Mouse (Mus musculus): ENCODE measurements around the gene Rsl24d1. TPM values are rescaled to one million over a fixed set of nuclear protein-coding genes. Genes with fewer than 3 reads are reported as not detected.

The Rsl24d1 gene
- polyA plus RNA-seq, 1 experiment: not detected

- 52% methylated on average over 7 of the region's 7 CpGs for WGBS
- Histone ChIP-seq H3K4me3 (ENCODE audit: insufficient read depth, low read depth, low read length) (no peak overlapping the region), H3K4me1 (ENCODE audit: control insufficient read depth, insufficient read depth, low read length) (peaks cover 10% of the 10 kb centered on the region), H3K27ac (ENCODE audit: insufficient read depth, low read depth, low read length) (no peak overlapping the region)
- TF ChIP-seq POLR2A (IDR thresholded peaks at IDR 0.05; ENCODE audit: insufficient read depth, low read depth, low read length) (no peak), CTCF (IDR thresholded peaks at IDR 0.05; ENCODE audit: insufficient read depth, low read depth, low read length) (no peak)
These were observed 33.4 kb upstream of the Rsl24d1 start for GRCm38 (mm10) chr9:73079801-73080325.

- Histone ChIP-seq H3K27ac (ENCODE audit: insufficient read depth, low read depth, low read length) (no peak overlapping the region), H3K4me1 (ENCODE audit: control insufficient read depth, insufficient read depth, low read length) (peaks cover 10% of the 10 kb centered on the region), H3K4me3 (ENCODE audit: insufficient read depth, low read depth, low read length) (no peak overlapping the region)
- TF ChIP-seq POLR2A (IDR thresholded peaks at IDR 0.05; ENCODE audit: insufficient read depth, low read depth, low read length): no peak
- TF ChIP-seq CTCF (IDR thresholded peaks at IDR 0.05; ENCODE audit: insufficient read depth, low read depth, low read length): no peak
- WGBS: 69% methylated on average over 8 of the region's 8 CpGs
These were observed 30.8 kb upstream of the Rsl24d1 start for GRCm38 (mm10) chr9:73082291-73083000.

- Histone ChIP-seq H3K4me1 (ENCODE audit: control insufficient read depth, insufficient read depth, low read length) (peaks cover 10% of the 10 kb centered on the region), H3K27ac (ENCODE audit: insufficient read depth, low read depth, low read length) (no peak overlapping the region), H3K4me3 (ENCODE audit: insufficient read depth, low read depth, low read length) (no peak overlapping the region)
- no peak for TF ChIP-seq POLR2A (IDR thresholded peaks at IDR 0.05; ENCODE audit: insufficient read depth, low read depth, low read length)
- no peak for TF ChIP-seq CTCF (IDR thresholded peaks at IDR 0.05; ENCODE audit: insufficient read depth, low read depth, low read length)
- WGBS: 81% methylated on average over 6 of the region's 6 CpGs
These were observed 29.3 kb upstream of the Rsl24d1 start for GRCm38 (mm10) chr9:73083956-73084355.

GRCm38 (mm10) chr9:73085845-73086244 is 27.4 kb upstream of the Rsl24d1 start:
- no peak overlapping the region for H3K27ac ChIP-seq (ENCODE audit: insufficient read depth, low read depth, low read length)
- H3K4me1 ChIP-seq (ENCODE audit: control insufficient read depth, insufficient read depth, low read length): peaks cover 8% of the 10 kb centered on the region
- H3K4me3 ChIP-seq (ENCODE audit: insufficient read depth, low read depth, low read length): no peak overlapping the region
- no peak for TF ChIP-seq CTCF (IDR thresholded peaks at IDR 0.05; ENCODE audit: insufficient read depth, low read depth, low read length)
- no peak for TF ChIP-seq POLR2A (IDR thresholded peaks at IDR 0.05; ENCODE audit: insufficient read depth, low read depth, low read length)
- 89% methylated on average over 6 of the region's 6 CpGs for WGBS

DNA sequence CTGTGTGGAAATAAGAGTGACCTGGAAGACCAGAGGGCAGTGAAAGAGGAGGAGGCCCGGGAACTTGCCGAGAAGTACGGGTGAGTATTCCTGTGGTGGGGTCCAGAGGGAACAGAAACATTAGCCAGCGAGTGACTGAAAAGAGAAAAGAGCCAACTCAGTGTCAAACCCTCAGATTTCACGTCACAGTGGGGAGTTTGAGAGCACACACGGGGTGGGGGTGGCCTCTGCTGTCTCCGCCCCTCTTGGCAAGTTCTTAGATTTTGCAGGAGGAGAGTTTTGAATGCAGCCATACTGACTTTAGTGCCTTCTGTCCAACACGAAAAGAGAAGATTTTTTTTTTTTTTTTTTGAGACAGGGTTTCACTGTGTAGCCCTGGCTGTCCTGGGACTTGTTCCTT is 26.1 kb upstream of the Rsl24d1 start:
- Histone ChIP-seq H3K4me1 (ENCODE audit: control insufficient read depth, insufficient read depth, low read length) (peaks cover 8% of the 10 kb centered on the region), H3K27ac (ENCODE audit: insufficient read depth, low read depth, low read length) (no peak overlapping the region), H3K4me3 (ENCODE audit: insufficient read depth, low read depth, low read length) (no peak overlapping the region)
- TF ChIP-seq POLR2A (IDR thresholded peaks at IDR 0.05; ENCODE audit: insufficient read depth, low read depth, low read length) (no peak), CTCF (IDR thresholded peaks at IDR 0.05; ENCODE audit: insufficient read depth, low read depth, low read length) (no peak)
- 62% methylated on average over 8 of the region's 8 CpGs for WGBS

DNA sequence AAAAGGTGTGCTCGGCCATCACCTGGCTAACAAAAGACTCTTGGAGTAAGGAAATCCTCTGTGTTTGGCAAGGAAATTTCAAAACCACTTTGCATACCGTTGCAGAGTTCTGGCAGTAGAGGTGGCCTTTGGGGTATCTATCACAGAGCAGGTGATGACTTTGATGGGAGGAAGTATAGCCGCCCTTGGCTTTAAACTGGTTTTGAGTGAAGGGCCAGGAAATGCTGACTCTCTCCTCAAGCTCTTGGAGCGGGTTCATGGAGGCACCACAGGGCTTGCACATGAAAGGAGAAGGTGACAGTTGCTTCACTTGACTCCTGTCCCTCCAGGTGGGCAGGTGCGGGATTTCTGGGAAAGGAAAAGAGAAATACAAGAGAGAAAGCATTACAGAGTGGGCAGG is 25.6 kb upstream of the Rsl24d1 start:
- H3K4me3 ChIP-seq (ENCODE audit: insufficient read depth, low read depth, low read length): no peak overlapping the region
- TF ChIP-seq CTCF (IDR thresholded peaks at IDR 0.05; ENCODE audit: insufficient read depth, low read depth, low read length) (no peak), POLR2A (IDR thresholded peaks at IDR 0.05; ENCODE audit: insufficient read depth, low read depth, low read length) (no peak)
- H3K27ac ChIP-seq (ENCODE audit: insufficient read depth, low read depth, low read length): no peak overlapping the region
- 80% methylated on average over 5 of the region's 5 CpGs for WGBS
- peaks cover 4% of the 10 kb centered on the region for H3K4me1 ChIP-seq (ENCODE audit: control insufficient read depth, insufficient read depth, low read length)

DNA sequence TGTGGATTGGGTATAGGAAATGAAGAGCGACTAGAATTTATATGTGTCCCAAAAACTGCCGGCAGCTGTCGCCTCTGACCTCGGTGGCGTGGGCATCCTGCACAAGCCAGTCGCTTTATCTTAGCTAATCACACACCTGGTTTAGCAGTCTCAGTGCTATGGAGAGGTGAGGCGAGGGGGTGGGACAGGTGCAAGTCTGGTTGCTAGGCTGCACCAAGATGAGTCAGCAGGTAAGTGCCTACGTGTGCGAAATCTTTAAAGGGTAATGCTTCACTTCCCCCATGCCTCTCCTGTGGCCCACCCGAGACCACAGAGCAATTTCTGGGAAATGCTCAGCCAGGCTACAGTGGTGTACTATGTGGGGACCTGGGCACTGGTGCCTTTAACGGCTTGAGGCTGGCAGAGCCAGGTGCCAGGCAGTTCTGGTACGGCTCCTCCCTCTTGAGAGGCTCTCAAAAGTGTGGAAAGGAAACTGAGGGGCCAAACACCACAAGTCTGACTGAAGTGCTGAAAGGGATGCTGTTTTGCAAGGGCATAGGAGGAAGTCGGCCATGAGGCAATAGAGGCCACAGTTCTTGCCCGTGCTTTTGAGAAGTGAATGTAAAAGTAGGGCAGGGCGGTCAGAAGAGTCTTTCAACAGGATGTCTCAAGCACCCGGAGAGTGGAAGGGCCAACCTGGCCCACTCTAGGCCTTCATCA is 23.9 kb upstream of the Rsl24d1 start:
- TF ChIP-seq POLR2A (IDR thresholded peaks at IDR 0.05; ENCODE audit: insufficient read depth, low read depth, low read length) (no peak), CTCF (IDR thresholded peaks at IDR 0.05; ENCODE audit: insufficient read depth, low read depth, low read length) (no peak)
- H3K27ac ChIP-seq (ENCODE audit: insufficient read depth, low read depth, low read length): no peak overlapping the region
- H3K4me1 ChIP-seq (ENCODE audit: control insufficient read depth, insufficient read depth, low read length): no peaks in the 10 kb centered on the region
- 80% methylated on average over 16 of the region's 16 CpGs for WGBS
- no peak overlapping the region for H3K4me3 ChIP-seq (ENCODE audit: insufficient read depth, low read depth, low read length)

DNA sequence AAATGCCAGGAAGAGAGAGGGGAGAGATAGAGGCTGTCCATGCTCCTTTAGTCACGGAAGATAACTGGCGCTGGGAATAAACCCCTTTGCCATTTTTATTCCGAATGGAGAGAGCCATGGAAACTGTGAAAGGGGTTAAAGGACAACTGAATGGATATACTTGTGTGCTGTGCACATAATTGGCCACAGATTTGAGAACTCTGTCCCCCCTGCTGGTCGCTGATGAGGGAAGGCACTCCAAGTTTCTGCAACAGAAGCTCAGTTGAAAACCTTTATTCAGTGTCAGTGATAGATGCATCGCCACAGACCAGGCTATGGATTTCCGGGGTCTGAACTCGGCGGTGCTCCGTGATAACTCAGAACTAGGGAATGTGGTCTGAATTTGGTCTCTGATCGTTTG is 23.1 kb upstream of the Rsl24d1 start:
- no peak overlapping the region for H3K27ac ChIP-seq (ENCODE audit: insufficient read depth, low read depth, low read length)
- TF ChIP-seq CTCF (IDR thresholded peaks at IDR 0.05; ENCODE audit: insufficient read depth, low read depth, low read length) (no peak), POLR2A (IDR thresholded peaks at IDR 0.05; ENCODE audit: insufficient read depth, low read depth, low read length) (no peak)
- H3K4me1 ChIP-seq (ENCODE audit: control insufficient read depth, insufficient read depth, low read length): peaks cover 4% of the 10 kb centered on the region
- H3K4me3 ChIP-seq (ENCODE audit: insufficient read depth, low read depth, low read length): no peak overlapping the region
- WGBS: 76% methylated on average over 10 of the region's 10 CpGs

- WGBS: 0% methylated on average over 1 of the region's 1 CpGs
- TF ChIP-seq POLR2A (IDR thresholded peaks at IDR 0.05; ENCODE audit: insufficient read depth, low read depth, low read length) (no peak), CTCF (IDR thresholded peaks at IDR 0.05; ENCODE audit: insufficient read depth, low read depth, low read length) (no peak)
- Histone ChIP-seq H3K27ac (ENCODE audit: insufficient read depth, low read depth, low read length) (no peak overlapping the region), H3K4me1 (ENCODE audit: control insufficient read depth, insufficient read depth, low read length) (peaks cover 4% of the 10 kb centered on the region), H3K4me3 (ENCODE audit: insufficient read depth, low read depth, low read length) (no peak overlapping the region)
These were observed 21.5 kb upstream of the Rsl24d1 start for GRCm38 (mm10) chr9:73091747-73092146.

Data from olfactory bulb, adult 2 months (tissue).